Mouse (Mus musculus): ENCODE data around the gene Nipal1.

Gene Nipal1

GRCm38 (mm10) chr5:72647418-72647907, at the start of gene Nipal1:
TSS of gene Nipal1 (plus strand) at chr5:72647795.
- peak; percentile 16 for DNase-seq (ENCODE audit: low read depth, low spot score)

GRCm38 (mm10) chr5:72601006-72601405, 46.6 kb upstream of the Nipal1 start:
- no peak for DNase-seq (ENCODE audit: low read depth, low spot score)

- no peak for DNase-seq (ENCODE audit: low read depth, low spot score)
Observed at GRCm38 (mm10) chr5:72603138-72603537, 44.5 kb upstream of the Nipal1 start.

GRCm38 (mm10) chr5:72617413-72617812, 30.2 kb upstream of the Nipal1 start:
- DNase-seq (ENCODE audit: low read depth, low spot score): no peak

DNA sequence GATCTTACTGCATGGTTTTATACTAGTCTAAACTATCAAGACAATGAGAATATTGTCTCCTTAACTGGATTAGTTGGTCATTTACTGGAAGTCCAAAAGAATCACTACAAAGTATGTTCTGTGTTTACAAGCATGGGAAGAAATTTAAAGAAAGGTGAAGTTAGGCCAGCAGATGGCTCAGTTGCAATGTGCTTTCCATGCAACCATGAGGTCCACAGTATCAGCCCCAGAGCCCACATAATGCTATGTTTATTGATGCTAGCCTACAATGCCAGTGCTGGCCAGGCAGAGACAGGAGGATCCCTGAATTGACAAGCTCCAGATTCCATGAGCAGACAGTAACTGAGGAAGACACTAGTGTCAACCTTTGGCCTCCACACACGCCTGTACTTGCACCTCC, 26.6 kb upstream of the Nipal1 start:
- no peak for DNase-seq (ENCODE audit: low read depth, low spot score)

GRCm38 (mm10) chr5:72630026-72630425, 17.6 kb upstream of the Nipal1 start:
- DNase-seq (ENCODE audit: low read depth, low spot score): no peak

DNA sequence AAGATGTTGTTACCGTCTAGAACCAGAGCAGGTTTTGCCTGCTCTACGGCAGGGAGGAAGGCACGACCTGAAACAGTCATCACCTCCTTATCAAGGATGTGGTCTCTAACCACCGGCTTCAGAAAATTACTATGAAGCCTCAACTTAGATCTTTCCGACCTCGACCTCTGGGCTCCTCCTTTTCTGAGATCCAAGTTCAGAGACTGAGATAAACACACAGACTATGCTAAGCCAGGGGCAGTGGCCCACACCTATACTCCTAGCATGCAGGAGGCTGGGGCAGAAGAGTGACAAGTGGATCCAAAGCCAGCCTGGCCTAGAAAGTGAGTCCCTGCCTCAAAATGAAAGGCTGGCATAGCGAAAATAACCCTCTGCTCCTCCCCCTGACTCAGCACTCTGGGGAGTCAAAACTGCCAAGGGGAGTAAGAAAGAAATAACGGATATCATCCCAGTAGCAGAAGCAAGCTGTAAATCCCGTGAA, 12.8 kb upstream of the Nipal1 start:
- DNase-seq (ENCODE audit: low read depth, low spot score): peak; percentile 3

DNA sequence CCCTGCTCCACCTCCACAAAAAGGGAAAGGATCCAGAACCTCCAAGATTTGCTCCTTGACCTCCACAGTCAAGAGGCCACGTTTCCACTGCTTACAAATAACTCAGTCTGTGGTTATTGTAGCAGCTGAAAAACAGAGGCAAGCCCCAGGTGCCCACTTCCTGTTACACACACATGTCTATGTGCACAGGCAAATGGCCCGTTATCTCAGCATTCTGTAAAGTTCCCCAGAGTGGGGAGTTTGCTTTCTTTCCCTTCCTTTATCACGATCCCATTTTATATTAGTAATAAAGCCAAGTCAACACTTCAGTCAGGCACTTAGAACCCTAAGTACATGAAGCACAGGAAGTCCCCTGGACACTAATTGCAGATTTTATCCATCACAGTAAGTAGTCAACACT, 11.5 kb upstream of the Nipal1 start:
- no peak for DNase-seq (ENCODE audit: low read depth, low spot score)

DNA sequence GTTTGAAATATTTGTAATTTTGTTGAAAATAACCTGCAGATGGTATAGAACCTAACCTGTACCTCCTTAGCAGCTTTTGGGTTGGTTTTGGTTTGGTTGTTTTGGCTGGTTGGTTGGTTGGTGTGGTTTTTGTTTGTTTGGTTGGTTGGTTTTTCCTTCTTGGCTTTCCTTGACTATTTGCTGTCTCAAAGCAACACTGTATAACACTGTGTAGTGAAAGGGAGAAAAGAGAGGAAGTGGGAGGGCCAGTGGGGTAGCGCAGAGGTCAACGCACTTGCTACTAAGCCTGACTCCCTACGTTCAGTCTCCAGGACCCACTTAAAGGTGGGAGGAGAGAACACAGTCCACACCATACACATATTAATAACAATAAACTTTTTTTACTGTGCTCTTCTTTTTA, 11.0 kb upstream of the Nipal1 start:
- no peak for DNase-seq (ENCODE audit: low read depth, low spot score)

DNA sequence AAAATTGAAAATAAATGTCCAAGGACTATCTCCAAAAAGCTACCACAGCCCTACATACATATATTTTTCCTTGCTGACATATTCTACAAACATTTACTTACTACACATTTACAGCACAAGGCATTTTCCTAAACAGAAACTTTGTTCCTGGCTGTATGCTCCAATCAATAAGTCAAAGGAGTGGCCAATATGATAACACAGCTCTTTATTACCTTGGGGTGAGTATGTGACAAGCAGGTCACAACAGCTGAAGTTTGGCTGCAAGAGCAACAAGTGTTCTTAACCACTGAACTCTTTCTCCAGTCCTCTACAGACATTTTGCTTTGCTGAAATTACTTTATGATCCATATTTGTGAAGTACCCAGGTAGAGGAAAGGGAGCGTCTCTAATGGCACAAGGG, 7.5 kb upstream of the Nipal1 start:
- no peak for DNase-seq (ENCODE audit: low read depth, low spot score)

GRCm38 (mm10) chr5:72643655-72644054, 3.9 kb upstream of the Nipal1 start:
- no peak for DNase-seq (ENCODE audit: low read depth, low spot score)

- no peak for DNase-seq (ENCODE audit: low read depth, low spot score)
Observed at GRCm38 (mm10) chr5:72644175-72644574, 3.4 kb upstream of the Nipal1 start, which contains the start of gene Cnga1. TSS of gene Cnga1 (minus strand) at chr5:72644275.

DNA sequence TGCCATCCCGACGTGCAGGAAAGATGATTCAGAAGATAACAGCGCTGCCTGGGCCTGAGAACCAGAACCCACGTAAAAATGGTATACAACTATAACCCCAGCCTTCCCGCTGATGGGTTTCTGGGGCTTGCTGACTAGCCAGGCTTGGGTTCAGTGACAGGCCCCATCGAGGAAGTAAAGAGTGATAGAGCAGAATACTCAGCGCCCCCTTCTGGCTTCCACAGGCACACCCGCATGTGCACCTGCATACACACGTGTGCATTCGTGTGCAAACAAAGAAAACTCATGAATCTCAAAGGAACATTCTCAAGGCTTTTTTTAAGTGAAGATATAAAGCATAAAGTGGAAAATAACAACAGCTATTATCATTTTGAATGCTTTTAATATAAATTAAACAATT, 1.5 kb upstream of the Nipal1 start:
- no peak for DNase-seq (ENCODE audit: low read depth, low spot score)

DNA sequence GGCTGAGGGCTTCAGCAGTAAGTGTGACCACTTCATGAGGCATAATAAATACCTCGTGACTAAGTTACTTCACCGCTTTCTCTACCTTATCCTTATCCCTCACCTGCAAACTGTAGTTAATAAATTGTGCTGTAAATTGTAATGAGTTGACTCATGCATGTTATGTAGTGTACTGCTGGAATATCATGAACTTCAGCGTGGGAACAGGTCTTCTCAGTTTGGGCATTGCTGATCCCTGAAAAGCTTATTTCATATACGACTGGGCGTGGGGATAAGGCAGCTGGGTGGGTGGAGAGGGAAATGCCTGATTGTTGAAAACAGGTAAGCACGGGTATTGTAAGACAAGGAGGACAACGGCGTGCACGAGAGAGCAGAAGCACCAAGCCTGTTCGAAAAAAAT, 599 bp upstream of the Nipal1 start:
- DNase-seq (ENCODE audit: low read depth, low spot score): no peak

DNA sequence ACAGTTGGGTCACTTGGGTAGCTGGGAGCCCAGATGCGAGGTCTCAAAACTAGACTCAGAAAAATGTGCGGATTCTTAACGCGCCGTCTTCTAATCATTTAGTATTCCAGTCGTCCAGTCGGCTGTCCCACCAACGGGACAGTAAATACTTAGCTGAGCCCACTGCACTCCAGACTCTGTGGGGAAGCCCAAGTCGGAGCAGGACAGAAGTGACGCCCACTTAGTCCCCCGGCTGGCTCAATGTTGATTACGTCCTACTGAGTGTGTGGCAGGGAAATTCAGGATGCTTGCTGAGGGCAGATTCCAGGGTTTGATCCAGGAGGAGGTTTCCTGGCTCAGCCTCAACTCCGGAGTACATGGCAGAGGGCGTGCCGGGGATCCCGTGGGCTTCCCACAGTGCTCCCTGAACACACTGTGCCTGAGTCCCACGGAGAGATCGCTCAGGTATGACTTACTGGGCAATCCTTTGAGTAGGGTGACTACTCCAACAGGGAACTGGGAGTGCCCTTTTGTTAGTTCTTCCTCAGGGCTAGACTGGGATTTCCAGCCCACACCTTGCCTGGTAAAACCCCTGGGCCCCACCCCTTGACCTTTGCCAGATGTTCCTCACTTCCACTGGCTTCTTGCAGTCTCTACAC, 482 bp downstream of the Nipal1 start:
- no peak for DNase-seq (ENCODE audit: low read depth, low spot score)

- DNase-seq (ENCODE audit: low read depth, low spot score): no peak
Observed at GRCm38 (mm10) chr5:72648987-72649735, 1.6 kb downstream of the Nipal1 start.

- no peak for DNase-seq (ENCODE audit: low read depth, low spot score)
Observed at GRCm38 (mm10) chr5:72653068-72653674, 5.6 kb downstream of the Nipal1 start.

DNA sequence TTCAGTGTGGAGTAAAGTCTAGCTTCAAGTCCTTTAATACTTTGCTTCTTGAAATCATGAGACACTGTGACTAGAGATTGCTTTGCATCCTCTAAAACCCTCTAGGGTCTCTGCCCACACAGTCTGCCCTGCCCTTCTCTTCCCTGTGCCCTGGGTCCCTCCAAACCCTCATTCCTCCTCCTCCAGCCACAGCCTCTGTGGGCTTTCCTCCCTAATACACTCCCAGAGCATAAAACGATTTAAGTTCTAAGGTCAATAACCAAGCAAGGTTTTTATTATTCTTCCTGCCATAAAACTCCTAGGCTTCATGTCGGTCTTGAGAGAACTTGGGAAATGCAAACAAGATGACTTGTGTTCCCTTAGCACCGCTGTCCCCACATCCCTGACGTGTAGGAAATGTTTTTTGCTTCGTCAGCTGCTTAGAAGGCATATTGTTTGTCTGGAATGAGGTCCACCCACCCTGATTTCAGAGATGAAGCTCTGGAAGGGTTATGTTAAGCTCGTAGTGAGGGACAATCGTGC, 8.7 kb downstream of the Nipal1 start:
- DNase-seq (ENCODE audit: low read depth, low spot score): no peak

- DNase-seq (ENCODE audit: low read depth, low spot score): no peak
Observed at GRCm38 (mm10) chr5:72658375-72658774, 10.8 kb downstream of the Nipal1 start.

- no peak for DNase-seq (ENCODE audit: low read depth, low spot score)
Observed at GRCm38 (mm10) chr5:72661051-72661781, 13.6 kb downstream of the Nipal1 start.

DNA sequence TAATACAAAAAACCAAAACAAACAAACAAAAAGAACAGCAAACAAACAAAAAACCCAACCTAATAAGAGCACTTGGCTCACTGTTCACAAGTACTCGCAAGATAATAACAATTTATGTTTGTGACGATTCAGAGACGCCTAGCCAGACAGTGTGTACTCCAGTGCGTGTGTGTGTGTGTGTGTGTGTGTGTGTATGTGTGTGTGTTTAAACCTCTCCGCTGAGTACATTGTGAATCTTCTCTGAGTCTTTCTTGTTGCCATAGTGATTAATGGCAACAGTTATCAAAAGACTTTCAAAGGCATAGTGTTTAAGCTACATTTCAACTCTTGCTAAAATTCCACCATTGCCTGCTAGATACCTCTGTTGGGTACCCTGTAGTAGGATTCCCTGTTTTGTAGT, 16.5 kb downstream of the Nipal1 start:
- DNase-seq (ENCODE audit: low read depth, low spot score): no peak

- DNase-seq (ENCODE audit: low read depth, low spot score): no peak
Observed at GRCm38 (mm10) chr5:72664854-72665253, 17.3 kb downstream of the Nipal1 start.

Measured in skeletal muscle tissue, adult 2 months (tissue).